Mouse (Mus musculus): ENCODE results near the gene Aoc3.
A peak's percentile ranks its signal among the peaks of the same experiment; 100 is the strongest.
"Not testable (repeated sequence)": the region's sequence is repeated elsewhere in the genome, so short reads cannot be mapped to it uniquely, and the experiment has no call there.

The Aoc3 gene

DNA sequence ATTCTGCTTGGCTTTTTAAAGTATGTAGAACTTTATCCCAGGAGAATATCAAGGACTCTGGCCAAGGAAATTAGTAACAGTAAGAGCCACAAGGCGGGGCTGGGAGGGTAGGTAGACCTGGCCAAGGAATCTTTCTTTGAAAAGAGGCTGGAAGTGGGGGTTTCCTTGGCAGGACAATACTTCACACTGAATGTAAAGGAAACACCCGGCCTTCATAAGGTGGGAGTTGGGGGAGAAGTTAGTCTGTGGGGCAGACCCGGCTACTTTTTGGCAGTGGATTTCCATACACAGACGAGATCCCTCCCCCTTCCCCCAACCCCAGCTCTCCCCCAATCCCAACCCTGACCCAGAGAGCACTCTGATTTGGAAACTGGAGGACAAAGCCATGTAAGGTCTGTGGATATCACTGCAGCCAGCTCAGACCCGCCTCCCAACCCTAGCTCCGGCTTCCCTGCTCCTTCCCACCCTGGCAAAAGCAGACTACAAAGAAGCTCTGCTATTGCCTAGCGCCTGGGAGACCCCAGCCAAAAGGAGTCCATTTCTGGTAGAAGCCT lies at the start of gene Aoc3:
Gene Aoc3, plus strand, starts transcription at position 235 of the 554 bp plus-strand sequence.
- DNase-seq (ENCODE audit: low spot score in 2 of 2) = no peak

DNA sequence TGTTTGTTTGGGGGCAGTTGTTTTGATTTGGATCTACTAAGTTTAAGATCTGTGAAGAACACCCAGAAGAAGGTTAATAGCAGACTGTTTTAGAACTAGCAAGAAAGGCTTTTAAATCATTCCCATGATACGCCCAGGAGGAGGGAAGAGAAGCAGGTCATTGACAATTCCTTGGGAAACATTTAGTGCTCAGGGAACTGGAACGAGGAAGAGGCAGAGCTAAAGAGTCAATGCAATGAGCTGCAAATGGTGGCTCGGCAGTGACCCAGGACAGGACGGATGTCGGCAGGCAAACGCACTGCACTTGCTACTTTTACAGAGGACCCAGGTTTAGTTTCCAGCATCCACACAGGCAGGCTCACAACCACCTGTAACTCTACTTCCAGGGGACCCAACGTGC lies 49.6 kb upstream of the Aoc3 start:
- DNase-seq (ENCODE audit: low spot score in 2 of 2) = no peak

DNA sequence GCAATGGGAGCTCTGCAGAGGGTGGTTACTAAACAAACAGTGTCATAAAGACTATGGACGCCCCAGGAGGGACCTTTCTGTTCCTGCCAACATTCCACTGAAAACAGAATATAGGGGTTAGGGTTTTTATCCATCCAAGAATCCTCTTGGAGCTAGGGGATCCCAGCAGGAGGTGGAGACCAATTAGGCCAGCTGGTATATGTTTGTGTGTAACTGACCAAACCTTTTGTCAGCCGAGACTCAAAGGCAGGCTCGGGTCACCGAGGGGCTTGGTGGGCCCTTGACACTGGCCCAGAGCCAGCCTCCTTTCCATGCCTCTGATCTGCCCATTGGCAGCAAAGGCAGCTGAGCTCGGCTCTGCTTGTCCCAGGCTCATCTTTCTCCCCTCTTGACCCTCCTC lies 47.5 kb upstream of the Aoc3 start:
- no peak for DNase-seq (ENCODE audit: low spot score in 2 of 2)

DNA sequence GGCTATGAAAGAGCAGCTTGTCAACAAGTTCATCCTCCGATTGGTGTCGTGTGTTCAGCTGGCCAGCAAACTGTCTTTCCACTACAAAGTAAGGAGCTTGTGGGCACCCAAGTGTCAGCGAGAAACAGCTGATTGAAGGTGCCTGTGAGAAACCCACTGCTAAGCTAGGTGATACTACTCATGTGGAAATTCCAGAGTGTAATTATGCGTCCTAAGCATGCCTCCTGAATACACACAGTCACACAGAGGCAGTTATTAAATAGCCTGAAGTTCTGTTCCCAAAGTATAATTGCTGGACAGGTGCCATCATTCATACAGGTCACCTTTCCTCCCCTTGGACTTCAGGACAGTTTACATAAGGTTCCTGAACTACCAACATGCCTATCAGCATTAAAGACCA lies 46.6 kb upstream of the Aoc3 start:
- no peak for DNase-seq (ENCODE audit: low spot score in 2 of 2)

DNA sequence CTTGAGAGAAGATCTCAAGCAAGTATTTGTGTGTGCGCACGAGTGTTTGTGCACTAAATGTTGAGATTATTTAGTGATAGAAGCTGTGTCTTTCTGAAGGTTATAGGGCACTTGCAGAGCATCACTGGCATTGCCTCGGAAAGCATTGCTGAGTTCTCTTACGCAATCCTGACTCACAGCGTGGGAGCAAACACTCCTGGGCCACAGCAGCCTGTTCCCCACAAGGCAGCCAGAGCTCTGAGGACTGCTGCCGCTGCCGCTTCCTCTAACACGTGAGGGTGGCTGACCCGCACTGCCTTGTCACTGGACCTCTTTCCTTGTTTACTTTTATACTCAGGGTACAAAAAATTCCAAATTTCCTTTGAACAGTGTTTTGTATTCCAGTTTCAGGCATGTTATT lies 43.1 kb upstream of the Aoc3 start:
- peak in 1 of 2 experiments; percentile 22 for DNase-seq (ENCODE audit: low spot score in 2 of 2)

DNA sequence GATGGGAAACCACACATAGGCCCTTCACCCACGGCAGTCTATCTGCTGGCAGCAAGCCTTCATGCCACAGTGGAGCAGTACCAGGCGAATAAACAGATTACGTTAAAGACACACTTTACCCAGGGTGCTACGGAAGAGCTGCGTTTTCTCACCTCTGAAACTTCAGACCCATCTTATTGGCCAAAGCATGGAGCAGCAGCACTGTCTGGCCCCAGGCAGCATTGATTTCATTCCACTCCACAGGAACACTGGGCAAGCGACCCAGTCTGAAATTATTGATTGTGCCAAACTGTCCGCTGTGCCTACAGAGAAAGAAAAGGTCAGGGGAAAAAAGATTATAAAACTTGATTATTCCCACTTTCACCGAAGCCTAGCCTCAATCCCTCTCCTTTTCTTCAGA lies 39.2 kb upstream of the Aoc3 start:
- no peak for DNase-seq (ENCODE audit: low spot score in 2 of 2)

DNA sequence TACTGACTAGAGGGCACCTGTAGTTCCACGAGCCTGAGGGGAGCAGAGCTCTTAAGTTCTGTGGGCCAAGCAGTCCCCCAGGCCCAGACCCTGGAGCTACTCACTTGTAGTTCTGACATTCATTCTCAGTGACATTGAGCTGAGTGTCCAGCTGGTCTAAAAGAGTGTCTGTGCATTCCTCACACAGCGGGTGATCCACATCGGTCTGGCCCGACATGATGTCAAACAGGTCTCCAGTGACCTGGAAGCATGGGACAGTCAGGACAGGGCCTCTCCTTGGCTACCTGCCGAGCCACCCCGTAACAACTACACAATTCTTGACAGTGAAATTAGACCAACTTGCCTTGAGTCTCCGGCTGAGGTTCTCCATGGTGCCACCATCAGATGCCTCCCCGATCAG lies 35.2 kb upstream of the Aoc3 start:
- DNase-seq (ENCODE audit: low spot score in 2 of 2) = no peak

DNA sequence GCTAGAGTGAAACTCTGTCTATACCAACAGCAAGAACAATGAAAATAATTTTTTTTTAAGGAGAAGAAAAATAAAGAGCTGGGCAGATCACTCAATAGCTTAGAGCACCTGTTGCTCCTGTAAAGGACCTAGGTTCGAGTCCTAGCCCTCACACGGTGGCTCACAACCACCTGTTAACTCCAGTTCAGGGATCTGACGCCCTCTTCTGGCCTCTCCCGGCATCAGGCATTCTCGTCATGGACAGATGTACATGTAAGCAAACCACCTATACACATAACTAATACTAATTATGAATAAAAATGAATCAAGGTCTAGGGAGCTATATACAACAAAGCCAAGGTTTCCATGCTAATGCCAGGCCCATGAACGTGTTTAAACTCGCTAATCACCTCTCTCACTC lies 29.5 kb upstream of the Aoc3 start:
- no peak for DNase-seq (ENCODE audit: low spot score in 2 of 2)

DNA sequence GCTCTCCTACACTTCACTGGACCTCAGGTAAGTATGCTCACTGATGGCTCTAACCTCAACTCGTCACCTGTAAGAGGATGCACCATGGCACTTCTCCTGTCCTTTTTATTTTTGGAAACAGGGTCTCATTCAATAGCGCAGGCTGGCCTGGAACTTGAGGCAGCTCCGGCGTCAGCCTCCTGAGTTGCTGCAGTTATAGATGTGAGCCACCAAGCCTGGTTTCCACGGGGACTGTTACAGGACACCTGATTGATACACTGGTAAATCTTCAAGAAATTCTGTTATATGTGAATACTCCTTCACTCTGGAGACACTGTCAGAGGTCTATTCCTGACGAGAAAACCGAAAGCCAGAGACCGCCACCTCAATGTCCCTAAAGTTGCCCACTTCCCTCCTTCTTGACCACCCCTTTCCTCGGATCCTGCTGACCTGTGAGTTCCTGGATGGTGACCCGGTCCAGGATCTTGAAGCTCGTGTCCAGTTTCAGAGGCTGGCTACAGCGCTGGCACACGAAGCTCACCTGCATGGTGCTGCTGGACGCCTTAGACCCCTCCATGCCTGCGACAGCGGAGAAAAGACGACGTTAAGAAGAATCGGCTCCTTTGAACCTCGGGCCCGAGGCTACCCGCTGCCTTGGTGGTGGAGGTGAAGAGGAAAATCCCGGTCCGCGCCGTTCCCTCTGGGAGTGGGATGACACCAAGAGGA lies 29.0 kb upstream of the Aoc3 start:
- no peak for DNase-seq (ENCODE audit: low spot score in 2 of 2)

DNA sequence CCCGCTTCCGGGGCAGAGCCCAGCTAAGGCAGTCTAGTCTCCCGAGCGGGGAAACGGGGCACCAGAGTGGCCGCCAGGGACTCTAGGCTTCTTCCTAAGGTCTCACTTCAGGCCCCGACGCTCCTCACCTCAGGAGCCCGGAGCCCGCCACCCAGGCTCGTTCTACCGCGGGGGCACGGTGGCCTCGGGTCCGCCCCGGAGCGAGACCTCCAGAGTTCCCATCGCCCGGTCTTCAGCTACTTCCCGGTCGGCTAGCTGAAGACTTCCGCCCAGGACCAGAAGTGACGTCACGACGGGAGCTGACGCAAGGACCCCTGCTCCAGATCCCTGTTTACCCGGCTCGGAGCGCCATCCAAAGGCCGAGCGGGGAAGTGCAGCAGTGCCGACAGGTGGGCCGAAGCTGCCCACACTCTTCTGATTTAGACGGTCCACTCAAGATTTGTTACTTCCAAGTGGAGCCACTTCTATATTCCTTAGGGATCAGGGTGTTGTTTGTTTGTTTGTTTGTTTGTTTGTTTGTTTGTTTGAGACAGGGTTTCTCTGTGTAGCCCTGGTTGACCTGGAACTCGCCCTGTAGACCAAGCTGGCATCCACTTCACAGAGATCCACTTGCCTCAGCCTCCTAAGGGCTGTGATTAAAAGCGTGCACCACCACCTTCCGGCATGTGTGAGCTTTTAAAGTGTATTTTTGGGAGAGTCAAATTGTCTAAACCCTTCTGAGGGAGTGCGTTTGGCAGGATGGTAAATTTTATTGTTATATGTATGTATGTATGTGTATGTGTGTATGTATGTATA lies 28.2 kb upstream of the Aoc3 start, which contains the start of gene Becn1:
Gene Becn1, minus strand, starts transcription at position 283 of the 795 bp plus-strand sequence.
- peak; percentile 77 to 96 for DNase-seq (ENCODE audit: low spot score in 2 of 2)

DNA sequence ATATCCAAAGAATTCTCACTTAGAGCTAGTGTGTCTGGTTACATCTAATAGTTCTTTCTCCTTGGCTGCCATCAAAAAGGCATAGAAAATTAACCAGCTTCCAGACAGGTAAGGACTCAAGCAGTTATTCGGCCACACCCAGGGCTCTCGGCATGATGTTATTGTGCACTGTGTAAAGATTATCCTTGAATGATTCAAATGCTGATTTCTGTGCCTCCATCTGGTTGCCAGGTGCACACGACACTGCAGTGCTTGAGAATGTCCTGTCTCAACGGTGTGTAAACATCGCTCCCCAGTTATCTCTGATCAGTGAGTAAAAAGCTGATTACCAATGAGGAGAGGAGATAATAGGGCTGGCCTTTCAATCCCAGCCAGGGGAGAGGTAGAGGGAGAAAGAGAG lies 22.7 kb upstream of the Aoc3 start:
- no peak for DNase-seq (ENCODE audit: low spot score in 2 of 2)

DNA sequence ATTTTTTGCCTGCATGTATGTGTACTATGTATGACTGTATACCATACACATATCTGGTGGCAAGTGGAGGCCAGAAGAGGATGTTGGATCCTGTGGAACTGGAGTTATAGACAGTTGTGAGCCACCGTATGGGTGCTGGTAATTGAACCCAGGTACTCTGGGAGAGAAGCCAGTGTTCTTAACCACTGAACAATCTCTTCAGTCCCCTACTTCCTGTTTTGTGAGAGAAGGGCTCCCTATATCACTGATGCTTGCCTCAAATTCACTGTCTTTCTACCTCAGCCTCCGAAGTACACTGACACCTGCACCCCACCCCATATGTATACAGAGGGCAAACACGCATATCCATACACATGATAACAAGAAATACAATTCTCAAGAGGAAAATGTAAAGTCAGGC lies 19.3 kb upstream of the Aoc3 start:
- no peak for DNase-seq (ENCODE audit: low spot score in 2 of 2)

DNA sequence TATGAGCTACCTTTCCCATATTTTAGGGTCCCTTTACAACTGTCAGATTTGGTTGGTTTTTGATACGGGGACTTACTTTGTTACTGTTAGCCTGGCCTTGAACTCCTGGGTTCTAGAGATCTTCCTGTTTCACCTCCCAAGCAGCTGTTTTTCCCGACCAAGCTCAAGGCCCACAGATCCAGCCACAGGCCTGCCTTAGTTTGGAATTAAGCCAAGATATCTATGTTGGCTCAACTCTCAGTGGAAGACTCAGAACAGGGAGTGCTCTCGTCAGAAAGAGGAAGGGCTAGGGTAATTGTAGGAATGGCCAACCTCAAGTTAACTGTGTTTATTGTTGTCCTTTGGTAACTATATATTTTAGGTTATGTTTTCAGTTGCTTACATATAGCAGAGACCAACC lies 18.3 kb upstream of the Aoc3 start:
- DNase-seq (ENCODE audit: low spot score in 2 of 2) = no peak

DNA sequence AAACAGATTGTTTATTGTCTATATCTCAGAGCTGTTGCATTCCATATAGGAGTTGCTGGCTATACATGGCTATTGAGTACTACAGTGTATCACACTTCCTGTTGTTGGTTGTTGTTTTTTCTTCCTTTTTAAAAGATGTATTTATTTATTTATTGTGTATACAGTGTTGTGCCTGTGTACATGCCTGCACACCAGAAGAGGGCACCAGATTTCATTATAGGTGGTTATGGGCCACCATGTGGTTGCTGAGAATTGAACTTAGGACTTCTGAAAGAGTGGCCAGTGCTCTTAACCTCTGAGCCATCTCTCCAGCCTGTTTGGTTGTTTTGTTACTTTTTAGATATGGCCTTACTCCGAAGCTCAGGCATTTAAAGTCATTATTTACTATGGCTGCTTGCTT lies 15.8 kb upstream of the Aoc3 start:
- no peak for DNase-seq (ENCODE audit: low spot score in 2 of 2)

DNA sequence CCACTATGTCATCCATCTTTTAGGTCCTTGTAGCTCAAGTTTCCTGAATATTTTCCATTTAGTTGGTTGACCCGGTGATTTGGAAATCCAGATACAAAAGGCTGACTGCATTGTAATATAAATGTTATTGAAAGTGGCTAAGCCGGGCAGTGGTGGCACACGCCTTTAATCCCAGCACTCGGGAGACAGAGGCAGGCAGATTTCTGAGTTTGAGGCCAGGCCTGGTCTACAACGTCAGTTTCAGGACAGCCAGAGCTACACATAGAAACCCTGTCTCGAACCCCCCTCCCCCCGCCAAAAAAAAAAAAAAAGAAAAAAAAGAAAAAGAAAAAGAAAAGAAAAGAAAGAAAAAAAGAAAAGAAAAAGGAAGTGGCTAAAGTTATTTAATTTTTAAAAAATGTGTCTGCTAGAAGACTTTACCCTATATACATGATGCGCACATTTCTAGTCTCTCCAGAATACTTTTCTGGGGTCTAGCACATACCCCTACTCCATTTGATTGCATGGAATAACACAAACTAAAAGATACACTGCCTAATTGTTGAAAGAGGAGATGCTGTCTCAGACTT lies 15.2 kb upstream of the Aoc3 start:
- no peak for DNase-seq (ENCODE audit: low spot score in 2 of 2)

DNA sequence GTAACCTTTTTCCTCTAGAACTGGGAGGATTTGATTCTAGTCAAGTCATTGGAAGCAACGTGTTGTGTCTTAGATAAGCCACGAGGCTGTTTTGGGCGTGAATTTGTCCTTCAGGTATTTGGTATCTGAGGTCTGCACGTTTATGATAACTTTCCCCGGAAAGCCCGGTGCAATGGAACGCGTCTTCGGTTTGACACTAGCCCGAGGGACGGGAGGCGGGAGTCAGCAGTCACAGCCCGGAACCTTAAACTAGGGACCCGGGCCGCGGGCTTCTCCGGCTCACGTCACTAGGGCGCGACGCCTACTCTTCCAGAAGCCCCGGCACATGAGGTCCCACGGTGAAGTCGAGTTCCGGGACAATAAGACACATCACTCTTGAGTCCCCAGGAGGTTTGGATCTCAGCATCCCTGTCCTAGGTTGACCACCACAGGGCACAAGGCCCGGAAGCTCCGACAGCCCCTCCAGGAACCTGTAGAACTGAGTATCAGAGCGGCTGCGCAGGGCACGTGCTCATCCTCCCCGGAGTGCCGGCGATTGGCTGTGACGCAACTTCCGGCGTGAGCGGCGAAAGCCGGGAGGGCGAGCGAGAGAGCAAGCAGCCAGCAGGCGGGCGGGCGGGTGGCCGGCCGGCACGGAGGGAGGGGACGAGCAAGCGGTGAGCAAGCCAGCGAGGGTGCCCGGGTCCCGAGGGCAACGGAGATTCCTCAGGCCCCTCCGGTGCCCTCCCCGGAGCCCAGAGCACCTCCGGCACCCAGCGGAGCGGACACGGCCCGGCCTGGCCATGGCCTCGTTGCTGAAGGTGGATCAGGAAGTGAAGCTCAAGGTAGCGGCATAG lies 14.5 kb upstream of the Aoc3 start, which contains the start of gene Psme3:
Gene Psme3, plus strand, starts transcription at position 549 of the 836 bp plus-strand sequence.
- DNase-seq (ENCODE audit: low spot score in 2 of 2) = peak; percentile 82 to 93

DNA sequence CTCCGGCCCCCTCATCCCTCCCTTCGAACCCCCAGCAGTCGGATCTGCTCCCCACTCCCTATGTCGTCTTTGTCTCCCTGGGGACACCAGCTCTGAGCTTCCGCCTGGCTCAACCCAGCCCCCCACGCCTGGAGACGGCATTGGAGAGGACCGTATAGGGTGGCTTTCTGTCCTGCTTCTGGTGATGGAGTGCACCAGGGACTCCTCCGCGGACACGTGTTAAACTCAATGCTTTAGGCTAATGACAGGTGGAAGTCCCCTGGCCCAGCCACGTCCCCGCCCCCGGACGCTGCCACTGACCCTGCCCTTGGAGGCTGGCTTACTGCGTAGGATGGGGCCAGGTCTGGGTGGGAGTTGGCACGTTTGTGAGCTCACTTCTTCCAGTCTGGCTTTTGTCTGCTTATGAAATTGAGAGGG lies 13.9 kb upstream of the Aoc3 start:
- no peak for DNase-seq (ENCODE audit: low spot score in 2 of 2)

DNA sequence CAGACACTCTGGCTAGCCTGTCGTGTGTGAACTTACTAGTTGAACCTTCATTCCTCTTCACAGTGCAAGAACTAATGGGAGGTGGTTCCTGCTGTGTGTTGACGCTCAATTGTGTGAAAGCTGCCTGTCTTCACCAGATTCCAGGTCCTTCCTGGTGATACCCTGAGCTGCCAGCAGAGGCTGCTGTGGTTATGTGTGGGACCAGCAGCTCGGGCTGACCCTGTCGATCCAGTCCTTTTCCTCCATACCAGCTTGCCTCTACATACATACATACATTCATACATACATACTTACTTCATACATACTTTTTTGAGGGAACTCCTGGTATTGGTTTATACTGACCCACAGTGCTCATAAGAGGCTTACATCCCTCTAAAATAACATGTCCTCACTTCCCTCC lies 6.8 kb upstream of the Aoc3 start:
- peak in 1 of 2 experiments; percentile 69 for DNase-seq (ENCODE audit: low spot score in 2 of 2)

DNA sequence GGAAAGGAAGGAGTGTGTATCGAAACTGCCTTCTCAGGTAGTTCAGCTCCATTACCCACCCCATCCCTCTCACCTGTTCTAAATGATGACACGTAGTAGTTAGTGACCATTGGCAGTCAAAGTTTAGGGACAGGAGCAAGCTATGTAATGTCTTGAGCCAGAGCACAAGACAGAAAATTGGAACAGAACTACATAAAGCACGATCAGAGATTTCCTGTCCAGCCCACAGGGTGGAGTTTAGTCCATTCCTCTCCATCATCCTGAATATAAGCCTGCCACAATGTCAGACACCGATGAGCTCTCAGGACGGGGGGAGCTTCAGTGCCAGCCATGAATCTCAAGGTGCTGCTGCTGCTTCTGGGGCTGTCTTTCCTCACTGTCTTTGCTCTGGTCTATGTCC lies 5.6 kb upstream of the Aoc3 start, which contains the start of gene Aoc2:
Gene Aoc2, plus strand, starts transcription at position 301 of the 400 bp plus-strand sequence.
- DNase-seq (ENCODE audit: low spot score in 2 of 2) = no peak

DNA sequence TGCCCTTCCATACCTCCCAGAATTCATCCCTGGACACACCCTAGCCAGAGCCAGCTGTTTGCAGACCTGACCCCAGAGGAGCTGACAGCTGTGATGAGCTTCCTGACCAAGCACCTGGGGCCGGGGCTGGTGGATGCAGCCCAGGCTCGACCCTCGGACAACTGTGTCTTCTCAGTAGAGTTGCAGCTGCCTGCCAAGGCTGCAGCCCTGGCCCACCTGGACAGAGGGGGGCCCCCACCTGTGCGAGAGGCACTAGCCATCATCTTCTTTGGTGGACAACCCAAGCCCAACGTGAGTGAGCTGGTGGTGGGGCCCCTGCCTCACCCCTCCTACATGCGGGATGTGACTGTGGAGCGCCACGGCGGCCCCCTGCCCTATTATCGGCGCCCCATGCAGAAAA lies 5.2 kb upstream of the Aoc3 start:
- not testable (repeated sequence) for DNase-seq (ENCODE audit: low spot score in 2 of 2)

DNA sequence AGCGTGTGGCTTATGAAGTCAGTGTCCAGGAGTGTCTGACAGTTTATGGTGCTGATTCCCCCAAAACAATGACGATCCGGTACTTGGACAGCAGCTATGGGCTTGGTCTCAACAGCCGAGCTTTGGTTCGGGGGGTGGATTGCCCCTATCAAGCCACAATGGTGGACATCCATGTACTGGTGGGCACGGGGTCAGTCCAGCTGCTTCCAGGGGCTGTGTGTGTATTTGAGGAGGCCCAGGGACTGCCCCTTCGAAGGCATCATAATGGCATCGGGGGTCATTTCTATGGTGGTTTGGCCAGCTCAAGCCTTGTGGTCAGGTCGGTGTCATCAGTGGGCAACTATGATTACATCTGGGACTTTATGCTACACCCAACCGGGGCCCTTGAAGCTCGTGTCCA lies 4.3 kb upstream of the Aoc3 start:
- no peak for DNase-seq (ENCODE audit: low spot score in 2 of 2)

DNA sequence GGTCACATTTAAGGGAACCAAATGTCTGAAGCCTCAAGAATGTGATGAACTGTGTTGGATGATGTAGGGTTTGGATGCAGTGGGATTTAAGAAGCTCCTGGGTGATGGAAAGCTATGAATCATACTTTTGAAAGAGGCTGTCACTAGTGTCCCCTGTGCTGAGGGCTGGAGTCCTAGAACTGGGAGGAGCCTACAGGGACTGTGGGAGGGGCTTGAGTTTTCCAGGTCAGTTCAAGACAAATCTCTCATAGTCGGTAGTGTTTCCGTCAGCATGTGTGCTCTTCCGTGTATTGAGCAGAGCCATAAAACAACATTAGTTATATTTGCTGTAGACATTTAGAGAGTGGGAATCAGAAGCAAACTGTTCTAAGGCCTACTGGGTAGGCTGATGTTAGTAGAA lies 3.1 kb upstream of the Aoc3 start:
- DNase-seq (ENCODE audit: low spot score in 2 of 2) = no peak

All from left cerebral cortex, adult 9 months (tissue).